Mouse (Mus musculus) heart, postnatal 0 days (tissue): ENCODE measurements at regions not wholly inside any gene's neighbourhood (a gene's known extent, or its start where the extent isn't known, plus 50 kb on each side); places are given as distances from the start of the nearest gene placed in this dataset.

ENCODE experiments used
- ATAC-seq: fragments of 200-750 bp; cut with Nextera tagmentation; 2 replicates; pipeline ENCODE4 v1.8.0; 2017; ENCODE audit warnings: low read depth, moderate number of reproducible peaks, moderate library complexity; ENCODE audit not compliant: insufficient read depth
- DNase-seq: peaks from one replicate; pipeline ENCODE4 v3.0.0-alpha.2; 2016; ENCODE audit warnings: low spot score
- H3K27ac ChIP-seq: fragments of 300-500 bp; sonication (generic); 2 replicates; pipeline ENCODE4 v1.5.1; 2014; ENCODE audit warnings: low read depth, mild to moderate bottlenecking
- H3K27me3 ChIP-seq: fragments of 300-500 bp; sonication (generic); 2 replicates; pipeline ENCODE4 v1.6.1; 2014; ENCODE audit warnings: low read length, mixed read lengths; ENCODE audit not compliant: control insufficient read depth, insufficient read depth
- H3K36me3 ChIP-seq: fragments of 300-500 bp; sonication (generic); replicated peaks from 2 replicates; pipeline ENCODE4 v1.6.1; 2014; ENCODE audit warnings: low read length, mixed read lengths; ENCODE audit not compliant: control insufficient read depth, insufficient read depth
- H3K4me1 ChIP-seq: fragments of 300-500 bp; sonication (generic); 2 replicates; pipeline ENCODE4 v1.6.1; 2014; ENCODE audit warnings: antibody characterized with exemption; ENCODE audit not compliant: control insufficient read depth, insufficient read depth
- H3K4me2 ChIP-seq: fragments of 300-500 bp; sonication (generic); 2 replicates; pipeline ENCODE4 v1.6.1; 2014; ENCODE audit warnings: low read depth, mild to moderate bottlenecking, low read length, moderate library complexity
- H3K4me3 ChIP-seq: fragments of 300-500 bp; sonication (generic); 2 replicates; pipeline ENCODE4 v1.5.1; 2014; ENCODE audit warnings: low read depth, low read length
- H3K9ac ChIP-seq: fragments of 300-500 bp; sonication (generic); replicated peaks from 2 replicates; pipeline ENCODE4 v1.6.1; 2014; ENCODE audit warnings: low read depth, low read length, mixed read lengths
- H3K9me3 ChIP-seq: fragments of 300-500 bp; sonication (generic); replicated peaks from 2 replicates; pipeline ENCODE4 v1.6.1; 2016; ENCODE audit warnings: low read length; ENCODE audit not compliant: control insufficient read depth
- CTCF ChIP-seq: IDR thresholded peaks from 2 replicates; pipeline ENCODE4 v1.5.1; 2016; ENCODE audit warnings: antibody characterized with exemption, control low read depth, low read depth
- EP300 ChIP-seq: IDR thresholded peaks from 2 replicates; pipeline ENCODE4 v1.6.1; 2016; ENCODE audit warnings: antibody characterized with exemption, low read depth
- WGBS: fragments of 180-500 bp; shearing (Covaris S2); extraction: QIAGEN DNeasy Blood & Tissue Kit; methylation state at CpG from one replicate; pipeline ENCODE4 v1.1.7; 2014; 5-methylcytosine and 5-hydroxymethylcytosine counted together

DNA sequence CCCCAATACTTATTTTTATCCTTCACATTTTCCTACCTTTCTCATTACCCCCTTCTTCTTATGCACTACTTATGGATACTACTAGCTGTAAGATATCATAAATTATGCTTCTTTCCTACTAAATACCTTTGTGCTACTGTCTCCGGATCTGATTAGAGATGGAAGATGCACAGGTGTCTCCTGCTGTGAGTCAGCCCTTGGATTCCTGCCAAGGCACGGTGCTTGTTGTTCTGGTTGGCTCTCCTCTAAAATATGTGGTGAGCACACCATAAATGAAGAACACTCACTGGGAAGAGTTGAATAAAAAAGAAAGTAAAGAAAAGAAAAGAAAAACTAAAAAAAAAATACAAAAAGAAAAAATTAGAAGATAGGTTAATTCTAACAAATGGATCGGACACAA is 181.5 kb upstream of the Tnc start:
- TF ChIP-seq EP300 (no peak), CTCF (no peak)
- DNase-seq, result no peak
- Histone ChIP-seq H3K27me3 (no peaks in the 10 kb centered on the region), H3K4me2 (no peak overlapping the region), H3K27ac (no peak overlapping the region), H3K36me3 (no peaks in the 10 kb centered on the region), H3K4me1 (no peaks in the 10 kb centered on the region), H3K9ac (no peak overlapping the region), H3K4me3 (no peak overlapping the region), H3K9me3 (no peaks in the 10 kb centered on the region)
- ATAC-seq, result no peak
- WGBS, result 62% methylated on average over 3 of the region's 3 CpGs

DNA sequence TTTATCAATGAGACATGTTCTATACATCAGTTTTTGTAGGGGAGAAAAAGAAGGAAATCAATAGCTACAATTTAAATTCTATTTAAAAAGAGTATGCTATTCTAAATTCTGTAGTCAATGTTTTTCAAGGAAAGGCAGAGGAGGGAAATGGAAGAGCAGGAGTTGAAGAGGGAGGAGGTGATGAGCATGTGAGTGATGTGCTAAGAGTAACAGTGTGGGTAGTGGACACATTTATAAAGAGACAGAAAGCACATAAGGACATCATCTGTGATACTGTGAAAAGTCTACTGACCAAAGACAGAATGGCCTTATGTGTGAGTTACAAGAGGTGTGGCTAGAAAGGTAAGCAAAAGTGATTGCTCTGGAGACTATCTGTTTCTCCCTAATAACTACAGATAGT is 179.8 kb upstream of the Tnc start:
- Histone ChIP-seq H3K36me3 (no peaks in the 10 kb centered on the region), H3K27me3 (no peaks in the 10 kb centered on the region), H3K9me3 (no peaks in the 10 kb centered on the region), H3K4me3 (no peak overlapping the region), H3K9ac (no peak overlapping the region), H3K27ac (no peak overlapping the region), H3K4me2 (no peak overlapping the region), H3K4me1 (no peaks in the 10 kb centered on the region)
- TF ChIP-seq EP300, result no peak
- TF ChIP-seq CTCF, result no peak
- ATAC-seq (no peak), DNase-seq (no peak)

DNA sequence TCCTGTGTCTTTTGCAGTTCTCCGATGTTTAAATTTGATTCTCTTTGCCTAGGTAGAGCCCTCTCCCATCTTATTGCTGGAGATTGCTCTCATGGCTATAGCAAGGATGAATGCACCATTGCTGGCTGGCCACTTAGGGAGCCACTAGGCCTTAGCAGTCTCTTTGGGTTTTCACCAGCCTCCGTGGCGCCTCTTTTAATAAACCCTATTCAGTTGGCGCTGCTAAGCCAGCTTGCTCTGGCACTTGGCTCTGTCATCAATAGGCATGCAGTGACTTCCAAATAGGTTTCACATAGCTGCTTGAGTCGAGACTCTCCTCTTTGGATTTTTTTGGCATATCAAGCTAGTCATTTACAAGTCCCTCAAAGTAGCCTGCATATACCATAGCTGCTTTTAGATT is 178.1 kb upstream of the Tnc start:
- ATAC-seq, result no peak
- WGBS, result 77% methylated on average over 5 of the region's 5 CpGs
- Histone ChIP-seq H3K36me3 (no peaks in the 10 kb centered on the region), H3K9me3 (no peaks in the 10 kb centered on the region), H3K27ac (no peak overlapping the region), H3K27me3 (no peaks in the 10 kb centered on the region), H3K4me3 (no peak overlapping the region), H3K4me1 (no peaks in the 10 kb centered on the region), H3K9ac (no peak overlapping the region), H3K4me2 (no peak overlapping the region)
- TF ChIP-seq CTCF (no peak), EP300 (no peak)
- no peak for DNase-seq

DNA sequence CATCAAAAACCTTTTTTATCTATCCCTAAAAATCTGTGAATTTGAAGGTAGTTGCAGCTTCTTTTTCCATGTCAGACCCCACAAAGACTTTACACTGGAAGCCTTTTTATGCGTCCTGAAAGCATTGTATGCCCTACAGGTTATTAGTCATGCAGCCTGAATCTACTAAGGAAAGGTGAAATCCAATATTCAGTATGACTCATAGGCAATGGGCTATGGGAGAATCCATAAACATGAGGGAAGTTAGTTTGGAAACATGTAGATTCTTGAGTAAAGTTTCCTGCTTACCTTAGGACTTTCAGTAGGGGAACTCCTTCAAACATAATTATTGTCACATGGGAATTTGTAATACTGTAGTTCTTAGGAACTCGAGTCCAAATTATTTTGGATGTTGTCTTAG is 173.0 kb upstream of the Tnc start:
- DNase-seq (no peak), ATAC-seq (no peak)
- Histone ChIP-seq H3K9ac (no peak overlapping the region), H3K4me3 (no peak overlapping the region), H3K27me3 (no peaks in the 10 kb centered on the region), H3K27ac (no peak overlapping the region), H3K9me3 (no peaks in the 10 kb centered on the region), H3K4me2 (no peak overlapping the region), H3K4me1 (no peaks in the 10 kb centered on the region), H3K36me3 (no peaks in the 10 kb centered on the region)
- no peak for TF ChIP-seq CTCF
- TF ChIP-seq EP300, result no peak
- WGBS, result 63% methylated on average over 2 of the region's 2 CpGs

DNA sequence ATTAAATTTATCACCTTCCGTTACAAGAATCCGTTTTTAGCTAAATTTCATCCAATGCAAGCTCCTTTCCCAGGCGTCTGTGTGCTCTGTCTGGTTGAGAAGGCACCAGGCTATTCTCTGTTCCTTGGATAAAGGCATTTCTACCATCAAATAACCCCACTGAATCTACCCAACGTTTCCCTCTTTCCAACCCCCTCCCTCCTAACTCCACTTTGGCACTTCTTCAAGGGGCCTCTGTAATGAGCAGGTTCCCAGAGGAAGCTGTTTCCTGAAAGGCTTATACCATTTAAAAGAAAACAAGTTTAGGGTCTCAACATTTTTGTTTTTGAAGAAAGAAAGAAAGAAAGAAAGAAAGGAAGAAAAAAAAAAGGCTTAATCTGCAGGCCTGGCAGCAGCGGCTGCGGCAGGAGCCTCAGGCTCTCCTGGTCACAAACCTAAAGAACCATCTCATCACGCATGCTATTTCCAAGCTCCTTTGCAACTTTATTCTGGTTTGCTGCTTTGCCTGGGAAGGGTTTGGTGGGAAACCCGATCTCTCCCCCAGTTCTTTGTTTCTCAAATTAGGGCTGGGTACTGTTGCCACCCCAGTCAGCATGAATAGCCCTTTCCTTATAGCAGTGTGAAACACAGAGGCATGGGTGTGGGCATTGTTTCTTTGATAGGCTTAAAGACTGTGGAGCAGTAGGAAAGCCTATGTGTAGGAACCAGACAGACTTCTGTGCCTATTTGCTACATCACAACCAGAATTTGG is 160.5 kb upstream of the Tnc start:
- H3K27ac ChIP-seq, result no peak overlapping the region
- TF ChIP-seq CTCF, result no peak
- TF ChIP-seq EP300, result no peak
- DNase-seq (no peak), ATAC-seq (no peak)
- H3K4me1 ChIP-seq, result no peaks in the 10 kb centered on the region
- no peak overlapping the region for H3K4me3 ChIP-seq
- H3K36me3 ChIP-seq, result no peaks in the 10 kb centered on the region
- H3K9me3 ChIP-seq, result no peaks in the 10 kb centered on the region
- WGBS, result 49% methylated on average over 8 of the region's 8 CpGs
- no peaks in the 10 kb centered on the region for H3K27me3 ChIP-seq
- no peak overlapping the region for H3K4me2 ChIP-seq
- H3K9ac ChIP-seq, result no peak overlapping the region

DNA sequence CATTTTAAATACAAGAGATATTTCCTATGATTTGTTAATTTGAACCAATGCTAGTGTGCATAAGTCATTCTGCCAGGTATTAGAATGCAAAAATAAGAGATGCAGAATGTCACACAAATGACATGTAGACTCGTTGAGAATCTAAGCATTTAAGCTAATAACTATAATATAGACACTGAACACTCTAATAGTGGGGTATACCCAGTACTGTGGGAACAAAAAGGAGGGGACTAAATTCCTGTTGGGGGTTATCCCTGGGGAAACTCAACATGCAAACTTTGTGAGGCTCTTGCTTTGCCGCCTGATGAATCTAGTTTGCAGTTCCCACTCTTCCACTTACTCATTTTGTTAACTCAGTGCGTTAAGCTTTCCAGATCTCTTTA is 154.0 kb upstream of the Tnc start:
- no peaks in the 10 kb centered on the region for H3K36me3 ChIP-seq
- TF ChIP-seq EP300 (no peak), CTCF (no peak)
- H3K4me2 ChIP-seq, result no peak overlapping the region
- 72% methylated on average over 3 of the region's 3 CpGs for WGBS
- H3K27me3 ChIP-seq, result no peaks in the 10 kb centered on the region
- H3K9ac ChIP-seq, result no peak overlapping the region
- no peaks in the 10 kb centered on the region for H3K9me3 ChIP-seq
- DNase-seq (no peak), ATAC-seq (no peak)
- no peak overlapping the region for H3K27ac ChIP-seq
- H3K4me3 ChIP-seq, result no peak overlapping the region
- H3K4me1 ChIP-seq, result no peaks in the 10 kb centered on the region
